Mouse (Mus musculus): ENCODE data around the gene Als2cr12. TPM values are rescaled to one million over a fixed set of nuclear protein-coding genes. Genes with fewer than 3 reads are reported as not detected.
"Not testable (repeated sequence)": the region's sequence is repeated elsewhere in the genome, so short reads cannot be mapped to it uniquely, and the experiment has no call there.

Gene Als2cr12
- total RNA-seq, 2 experiments from 2014 or later: not detected

DNA sequence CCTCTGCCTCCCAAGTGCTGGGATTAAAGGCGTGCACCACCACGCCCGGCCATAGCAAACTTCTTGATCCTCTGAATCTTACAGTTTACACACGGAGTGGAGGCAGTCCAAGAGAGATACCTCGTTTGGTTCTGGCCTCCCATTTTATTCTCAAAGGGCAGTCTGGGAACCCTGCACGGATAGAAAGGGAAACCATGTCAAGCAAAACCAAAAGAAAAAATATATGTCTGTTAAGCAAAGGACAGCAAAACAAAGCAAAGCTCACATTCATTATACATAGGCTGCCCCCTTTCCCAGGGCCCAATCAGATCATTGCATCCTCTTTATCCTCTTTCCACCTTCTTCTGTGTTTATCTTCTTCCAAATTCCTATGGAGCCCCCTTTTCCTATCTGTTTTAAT is 82.0 kb downstream of the Als2cr12 start:
- no peak for DNase-seq

DNA sequence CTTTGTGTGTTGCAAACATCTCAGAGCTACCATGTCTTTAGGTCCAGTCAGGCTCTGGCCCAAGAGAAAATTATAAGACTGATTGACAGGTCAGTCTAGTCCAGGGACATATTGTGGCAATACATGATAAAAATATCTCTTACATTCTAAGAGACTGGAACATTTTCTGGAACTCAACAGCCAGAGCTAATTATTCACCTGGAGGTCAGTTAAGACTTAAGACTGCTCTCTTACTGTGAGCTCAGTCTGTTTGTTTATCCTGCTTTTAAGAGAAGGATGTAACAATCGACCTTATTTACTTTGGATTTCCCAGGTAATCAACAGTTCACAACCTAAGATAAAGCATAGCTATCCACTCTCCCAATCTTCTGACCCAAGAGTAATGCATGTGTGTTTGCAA is 85.2 kb downstream of the Als2cr12 start:
- DNase-seq: no peak

GRCm38 (mm10) chr1:58610166-58610565 is 85.6 kb downstream of the Als2cr12 start:
- DNase-seq: no peak

GRCm38 (mm10) chr1:58609591-58609990 is 86.2 kb downstream of the Als2cr12 start:
- DNase-seq: not testable (repeated sequence)

- no peak for DNase-seq
These were observed 92.1 kb downstream of the Als2cr12 start for GRCm38 (mm10) chr1:58603738-58604137.

DNA sequence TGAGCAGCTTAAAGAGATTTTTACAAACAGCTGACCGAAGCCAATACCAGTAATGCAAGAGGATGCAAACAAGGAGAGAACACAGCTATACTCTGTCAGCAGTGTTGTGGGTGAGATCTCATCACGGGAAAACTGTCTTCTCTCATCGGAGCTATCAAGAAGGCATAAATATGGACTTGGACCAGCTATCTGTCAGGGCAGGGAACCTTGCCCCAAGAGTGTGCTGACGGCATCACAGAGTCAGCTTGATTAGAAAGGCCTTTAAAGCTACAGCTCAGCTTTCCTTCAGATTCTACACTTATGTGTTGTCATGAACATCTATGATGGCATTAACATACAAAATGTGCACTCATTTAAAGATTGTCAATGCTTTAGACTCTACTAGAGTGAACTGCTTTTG is 93.1 kb downstream of the Als2cr12 start:
- no peak for DNase-seq

Other genes starting within 250 kb of the Als2cr12 start
- gene Orc2, start 190.9 kb downstream of the Als2cr12 start, total RNA-seq (2021): 10 to 100 TPM; 27.4 to 31.1 TPM
- gene Fam126b, start 109.7 kb downstream of the Als2cr12 start, total RNA-seq (2021): 100 to 1,000 TPM; 129 to 134 TPM
- 100 to 1,000 TPM; 110 to 119 TPM for gene Ndufb3, start 109.6 kb downstream of the Als2cr12 start, total RNA-seq (2021)
- gene Cflar, start 15.5 kb upstream of the Als2cr12 start, total RNA-seq (2021): 10 to 100 TPM; 38.3 to 38.9 TPM
- 1 to 10 TPM; 2.4 to 2.6 TPM for gene Casp8, start 99.4 kb upstream of the Als2cr12 start, total RNA-seq (2021)